Mouse (Mus musculus) left cerebral cortex, postnatal 25 days (tissue): ENCODE results near the gene Twistnb. TPM values are rescaled to one million over a fixed set of nuclear protein-coding genes. Genes with fewer than 3 reads are reported as not detected.

Experiments
- total RNA-seq, 2 experiments: library from RNA; stranded (reverse); gene quantifications; 2 replicates each; pipeline ENCODE4 v1.2.3; 2021

Twistnb gene
- total RNA-seq, 2 experiments from 2014 or later: 11.7 to 12.9 TPM

Other genes starting within 250 kb of the Twistnb start
- 1 to 10 TPM; 2.1 to 2.3 TPM for gene Efcab10, start 34.8 kb upstream of the Twistnb start, total RNA-seq